Mouse (Mus musculus): ENCODE results near the gene Cutal.

GRCm38 (mm10) chr2:34883190-34883589 lies 9.0 kb downstream of the Cutal start:
- TF ChIP-seq POLR2AphosphoS2 (IDR thresholded peaks at IDR 0.05; ENCODE audit: insufficient read length, low read depth): no peak
- no peak for TF ChIP-seq MYOG (IDR thresholded peaks at IDR 0.05; ENCODE audit: control insufficient read depth in 1 of 3, insufficient read depth in 1 of 3, insufficient read length in 2 of 3, low read depth in 2 of 3)
- TF ChIP-seq E2F4 (IDR thresholded peaks at IDR 0.05; ENCODE audit: insufficient read depth): no peak
- no peak for TF ChIP-seq POLR2A (IDR thresholded peaks at IDR 0.05; ENCODE audit: insufficient read length, low read depth)
- TF ChIP-seq MAX (IDR thresholded peaks at IDR 0.05; ENCODE audit: low read depth): no peak
- TF ChIP-seq CEBPB (IDR thresholded peaks at IDR 0.05; ENCODE audit: insufficient read depth, poor library complexity, severe bottlenecking): no peak
- TF ChIP-seq TCF12 (IDR thresholded peaks at IDR 0.05; ENCODE audit: insufficient read depth, poor library complexity, severe bottlenecking): no peak
- no peak for TF ChIP-seq USF1 (IDR thresholded peaks at IDR 0.05; ENCODE audit: low read depth)
- no peak for TF ChIP-seq REST (IDR thresholded peaks at IDR 0.05; ENCODE audit: insufficient read depth, insufficient read length)
- no peak for TF ChIP-seq MYOD1 (IDR thresholded peaks at IDR 0.05; ENCODE audit: control insufficient read depth in 1 of 3, insufficient read length in 2 of 3, low read depth in 2 of 3)
- TF ChIP-seq TCF3 (IDR thresholded peaks at IDR 0.05; ENCODE audit: insufficient read length, low read depth): no peak

All from myocyte (in vitro differentiated cells).